Mouse (Mus musculus) liver, embryonic 11.5 days (tissue): ENCODE measurements at regions not wholly inside any gene's neighbourhood (a gene's known extent, or its start where the extent isn't known, plus 50 kb on each side); places are given as distances from the start of the nearest gene placed in this dataset.

Experiments
- ATAC-seq: fragments of 200-750 bp; cut with Nextera tagmentation; replicated peaks from 2 replicates; pipeline ENCODE4 v1.8.0; 2017; ENCODE audit warnings: moderate number of reproducible peaks, mild to moderate bottlenecking, moderate TSS enrichment, moderate library complexity; ENCODE audit not compliant: low FRiP score
- DNase-seq: peaks from one replicate; pipeline ENCODE4 v3.0.0-alpha.2; 2017; ENCODE audit warnings: low spot score
- H3K27ac ChIP-seq: fragments of 300-500 bp; sonication (generic); 2 replicates; pipeline ENCODE4 v1.5.1; 2014; ENCODE audit warnings: mild to moderate bottlenecking, low read depth, low read length, control low read depth
- H3K27me3 ChIP-seq: fragments of 300-500 bp; sonication (generic); replicated peaks from 2 replicates; pipeline ENCODE4 v1.6.1; 2014; ENCODE audit warnings: low read length, mixed read lengths; ENCODE audit not compliant: control insufficient read depth, insufficient read depth
- H3K36me3 ChIP-seq: fragments of 300-500 bp; sonication (generic); 2 replicates; pipeline ENCODE4 v1.6.1; 2014; ENCODE audit warnings: mild to moderate bottlenecking, low read length, moderate library complexity, mixed read lengths; ENCODE audit not compliant: control insufficient read depth, insufficient read depth
- H3K4me1 ChIP-seq: fragments of 300-500 bp; sonication (generic); replicated peaks from 2 replicates; pipeline ENCODE4 v1.6.1; 2014; ENCODE audit warnings: low read length, mixed read lengths; ENCODE audit not compliant: control insufficient read depth, insufficient read depth
- H3K4me2 ChIP-seq: fragments of 300-500 bp; sonication (generic); 2 replicates; pipeline ENCODE4 v1.6.1; 2014; ENCODE audit warnings: mild to moderate bottlenecking, control low read depth, moderate library complexity
- H3K4me3 ChIP-seq: fragments of 300-500 bp; sonication (generic); 2 replicates; pipeline ENCODE4 v1.5.1; 2014; ENCODE audit warnings: low read depth, low read length, control low read depth
- H3K9ac ChIP-seq: fragments of 300-500 bp; sonication (generic); 2 replicates; pipeline ENCODE4 v1.6.1; 2014; ENCODE audit warnings: low read depth, low read length, control low read depth
- H3K9me3 ChIP-seq: fragments of 300-500 bp; sonication (generic); 2 replicates; pipeline ENCODE4 v1.6.1; 2016; ENCODE audit warnings: low read length, inconsistent platforms, mixed read lengths; ENCODE audit not compliant: control insufficient read depth
- WGBS: fragments of 180-500 bp; shearing (Covaris S2); extraction: QIAGEN DNeasy Blood & Tissue Kit; methylation state at CpG from one replicate; pipeline ENCODE4 v1.1.7; 2014; 5-methylcytosine and 5-hydroxymethylcytosine counted together

- ATAC-seq (no peak), DNase-seq (no peak)
- H3K27ac ChIP-seq, result no peak overlapping the region
- no peak overlapping the region for H3K4me3 ChIP-seq
- no peaks in the 10 kb centered on the region; the same call in 1 of the 2 replicates for H3K27me3 ChIP-seq
- 58% methylated on average over 13 of the region's 13 CpGs for WGBS
- no peak overlapping the region for H3K9ac ChIP-seq
- H3K4me2 ChIP-seq, result no peak overlapping the region
- H3K36me3 ChIP-seq, result no peaks in the 10 kb centered on the region
- no peaks in the 10 kb centered on the region for H3K9me3 ChIP-seq
- H3K4me1 ChIP-seq, result no peaks in the 10 kb centered on the region
Measured at GRCm38 (mm10) chr1:91611281-91611680, 70.9 kb downstream of the Asb1 start.

DNA sequence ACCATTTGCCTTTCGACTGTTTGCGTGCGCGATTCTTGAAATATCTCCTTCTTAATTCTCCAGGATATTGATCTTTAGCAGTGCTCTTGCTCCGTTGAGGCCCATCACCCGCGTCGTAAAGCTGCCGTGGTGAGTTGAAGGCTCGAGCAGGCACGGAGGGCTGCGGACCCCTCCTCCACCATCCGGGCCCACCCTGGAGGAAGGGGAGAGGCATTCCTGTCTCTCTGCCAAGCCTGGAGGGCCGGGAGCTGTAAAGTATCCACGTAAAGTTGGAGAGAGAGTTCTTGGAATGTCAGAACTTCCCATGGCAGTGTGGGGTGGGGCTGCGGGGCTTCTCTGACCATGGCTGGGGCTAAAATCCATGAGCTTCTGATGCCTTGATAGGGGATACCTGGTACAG is 71.3 kb downstream of the Asb1 start:
- Histone ChIP-seq H3K9me3 (no peaks in the 10 kb centered on the region), H3K4me3 (no peak overlapping the region), H3K4me1 (no peaks in the 10 kb centered on the region), H3K4me2 (no peak overlapping the region), H3K27me3 (no peaks in the 10 kb centered on the region; the same call in 1 of the 2 replicates), H3K27ac (no peak overlapping the region), H3K36me3 (no peaks in the 10 kb centered on the region), H3K9ac (no peak overlapping the region)
- ATAC-seq (no peak), DNase-seq (no peak)
- WGBS, result 63% methylated on average over 16 of the region's 16 CpGs

GRCm38 (mm10) chr1:91612912-91613311 is 72.6 kb downstream of the Asb1 start:
- Histone ChIP-seq H3K9ac (no peak overlapping the region), H3K36me3 (no peaks in the 10 kb centered on the region), H3K4me1 (no peaks in the 10 kb centered on the region), H3K27me3 (no peaks in the 10 kb centered on the region; the same call in 1 of the 2 replicates), H3K4me3 (no peak overlapping the region), H3K9me3 (no peaks in the 10 kb centered on the region), H3K27ac (no peak overlapping the region), H3K4me2 (no peak overlapping the region)
- WGBS, result 59% methylated on average over 3 of the region's 3 CpGs
- ATAC-seq (no peak), DNase-seq (no peak)

DNA sequence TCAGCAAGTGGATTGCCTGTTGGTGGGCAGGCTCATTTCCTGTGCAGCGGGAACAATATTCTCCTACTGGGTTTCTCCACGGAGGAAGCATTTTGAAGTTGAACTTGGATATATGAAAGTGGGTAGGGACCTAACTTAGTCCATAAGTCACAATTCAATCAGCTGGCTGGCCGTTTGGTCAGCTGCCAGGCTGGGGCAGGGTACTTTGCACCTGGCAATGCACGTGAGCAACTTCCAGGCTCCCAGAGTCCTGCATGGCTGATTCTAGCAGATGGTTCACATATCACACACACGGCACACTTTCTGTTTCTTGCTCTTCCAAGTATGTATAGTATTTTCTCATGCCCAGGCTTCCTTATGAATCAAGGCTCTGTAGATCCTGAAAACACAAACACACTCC is 75.1 kb downstream of the Asb1 start:
- Histone ChIP-seq H3K9ac (no peak overlapping the region), H3K4me2 (no peak overlapping the region), H3K4me3 (no peak overlapping the region), H3K9me3 (no peaks in the 10 kb centered on the region), H3K36me3 (no peaks in the 10 kb centered on the region), H3K27ac (no peak overlapping the region), H3K4me1 (no peaks in the 10 kb centered on the region), H3K27me3 (no peaks in the 10 kb centered on the region; the same call in 1 of the 2 replicates)
- DNase-seq (no peak), ATAC-seq (no peak)
- WGBS, result 62% methylated on average over 5 of the region's 5 CpGs

GRCm38 (mm10) chr1:91618527-91619135 is 78.3 kb downstream of the Asb1 start:
- H3K9me3 ChIP-seq, result no peaks in the 10 kb centered on the region
- ATAC-seq (no peak), DNase-seq (no peak)
- no peak overlapping the region for H3K4me3 ChIP-seq
- H3K27ac ChIP-seq, result no peak overlapping the region
- no peaks in the 10 kb centered on the region for H3K36me3 ChIP-seq
- no peaks in the 10 kb centered on the region for H3K27me3 ChIP-seq
- 81% methylated on average over 14 of the region's 14 CpGs for whole genome bisulfite sequencing
- no peak overlapping the region for H3K4me2 ChIP-seq
- H3K9ac ChIP-seq, result no peak overlapping the region
- no peaks in the 10 kb centered on the region for H3K4me1 ChIP-seq

GRCm38 (mm10) chr1:91621141-91621540 is 80.8 kb downstream of the Asb1 start:
- H3K4me2 ChIP-seq, result no peak overlapping the region
- H3K27ac ChIP-seq, result no peak overlapping the region
- H3K4me1 ChIP-seq, result no peaks in the 10 kb centered on the region
- H3K9me3 ChIP-seq, result no peaks in the 10 kb centered on the region
- 75% methylated on average over 5 of the region's 5 CpGs for WGBS
- H3K36me3 ChIP-seq, result no peaks in the 10 kb centered on the region
- H3K4me3 ChIP-seq, result no peak overlapping the region
- no peak for ATAC-seq
- H3K27me3 ChIP-seq, result no peaks in the 10 kb centered on the region
- DNase-seq, result no peak
- H3K9ac ChIP-seq, result no peak overlapping the region

DNA sequence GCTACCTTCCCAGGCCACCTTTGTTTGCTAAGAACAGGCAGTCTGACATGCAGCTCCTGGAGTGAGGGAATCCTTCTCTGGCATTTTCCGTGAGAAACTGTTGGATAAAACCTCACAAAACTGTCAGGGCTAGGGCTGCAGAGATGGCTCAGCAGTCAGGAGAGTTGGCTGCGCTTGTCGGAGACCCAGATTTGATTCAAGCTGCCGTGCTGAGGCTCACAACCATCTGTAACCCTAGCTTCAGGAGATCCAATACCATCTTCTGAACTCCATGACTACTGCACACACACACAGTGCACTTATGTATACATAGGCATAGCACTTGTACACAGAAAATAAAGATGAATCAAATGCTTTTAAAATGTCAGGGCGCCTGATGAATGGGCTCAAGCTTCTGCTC is 82.5 kb downstream of the Asb1 start:
- DNase-seq, result no peak
- Histone ChIP-seq H3K4me3 (no peak overlapping the region), H3K27ac (no peak overlapping the region), H3K9me3 (no peaks in the 10 kb centered on the region), H3K4me1 (no peaks in the 10 kb centered on the region), H3K36me3 (no peaks in the 10 kb centered on the region), H3K4me2 (no peak overlapping the region), H3K27me3 (no peaks in the 10 kb centered on the region), H3K9ac (no peak overlapping the region)
- ATAC-seq, result no peak
- WGBS, result 83% methylated on average over 5 of the region's 5 CpGs

DNA sequence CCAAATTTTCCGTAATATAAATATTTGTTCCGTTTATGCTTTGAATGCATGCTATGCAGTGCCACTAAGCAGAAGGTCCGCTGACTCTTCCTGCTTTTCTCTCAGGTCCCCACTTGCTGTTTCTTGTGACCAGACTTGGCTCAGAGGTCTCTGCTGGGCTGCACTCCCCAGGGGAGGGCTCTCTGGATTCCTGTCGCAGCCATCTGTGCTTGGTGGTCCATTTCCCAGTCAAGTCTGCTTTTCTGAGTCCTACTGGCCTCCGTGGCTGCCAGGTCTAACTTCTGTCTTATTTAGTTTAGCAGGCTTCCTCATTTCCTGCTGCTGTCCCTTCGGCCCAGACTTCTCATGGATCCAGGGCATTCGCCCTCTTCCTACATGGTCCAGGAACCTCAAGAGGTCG is 83.7 kb downstream of the Asb1 start:
- no peak for ATAC-seq
- H3K4me1 ChIP-seq, result no peaks in the 10 kb centered on the region

DNA sequence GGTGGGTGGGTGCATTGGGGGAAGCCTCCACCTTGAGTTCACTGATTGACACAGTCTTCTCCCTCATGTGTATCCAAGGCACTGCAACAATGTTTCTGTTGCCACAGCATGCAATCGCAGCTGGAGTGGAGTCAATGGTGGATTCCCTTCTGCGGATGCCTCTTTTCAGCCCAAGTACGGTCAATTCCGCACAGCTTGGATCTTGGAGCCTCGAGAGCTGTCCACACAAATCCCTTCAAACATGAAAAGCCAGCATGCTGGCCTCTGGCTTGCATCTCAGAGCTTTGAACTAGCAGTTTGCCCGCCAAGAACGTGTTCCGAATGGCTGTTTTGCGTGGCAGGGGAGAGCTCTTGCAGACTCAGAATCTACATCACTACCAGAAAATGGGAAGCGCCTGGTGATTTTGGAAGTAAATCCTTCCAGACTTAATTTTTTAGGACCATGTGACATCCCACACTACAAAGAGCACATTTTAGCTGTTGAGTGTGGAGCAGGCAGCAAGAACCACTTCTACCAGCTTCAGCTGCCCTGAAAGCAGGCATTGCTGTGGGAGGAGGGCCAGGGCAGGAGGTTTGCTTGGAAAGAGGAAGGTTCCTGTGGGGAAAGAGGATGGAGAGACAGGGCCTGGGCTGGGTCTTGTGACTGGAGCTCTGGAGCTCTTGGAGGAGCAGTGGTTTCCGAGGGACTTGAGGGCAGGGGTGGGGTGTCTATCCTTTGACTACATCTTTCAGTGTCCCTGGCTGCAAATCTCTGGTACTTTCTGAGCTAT is 84.4 kb downstream of the Asb1 start:
- DNase-seq, result no peak
- Histone ChIP-seq H3K27ac (no peak overlapping the region), H3K4me2 (no peak overlapping the region), H3K9ac (no peak overlapping the region), H3K36me3 (no peaks in the 10 kb centered on the region), H3K4me1 (no peaks in the 10 kb centered on the region), H3K4me3 (no peak overlapping the region), H3K9me3 (no peaks in the 10 kb centered on the region), H3K27me3 (no peaks in the 10 kb centered on the region)
- WGBS, result 70% methylated on average over 11 of the region's 11 CpGs
- ATAC-seq, result no peak

More for the DNA sequence above, 83.7 kb downstream of the Asb1 start:
- no peaks in the 10 kb centered on the region for H3K36me3 ChIP-seq
- DNase-seq, result no peak
- H3K9ac ChIP-seq, result no peak overlapping the region
- no peak overlapping the region for H3K4me2 ChIP-seq
- no peaks in the 10 kb centered on the region for H3K9me3 ChIP-seq
- no peaks in the 10 kb centered on the region for H3K27me3 ChIP-seq
- 47% methylated on average over 8 of the region's 8 CpGs for whole genome bisulfite sequencing
- H3K27ac ChIP-seq, result no peak overlapping the region
- H3K4me3 ChIP-seq, result no peak overlapping the region
